ENCODE assay signal across 17 mouse cellular contexts in the genomic region with DNA sequence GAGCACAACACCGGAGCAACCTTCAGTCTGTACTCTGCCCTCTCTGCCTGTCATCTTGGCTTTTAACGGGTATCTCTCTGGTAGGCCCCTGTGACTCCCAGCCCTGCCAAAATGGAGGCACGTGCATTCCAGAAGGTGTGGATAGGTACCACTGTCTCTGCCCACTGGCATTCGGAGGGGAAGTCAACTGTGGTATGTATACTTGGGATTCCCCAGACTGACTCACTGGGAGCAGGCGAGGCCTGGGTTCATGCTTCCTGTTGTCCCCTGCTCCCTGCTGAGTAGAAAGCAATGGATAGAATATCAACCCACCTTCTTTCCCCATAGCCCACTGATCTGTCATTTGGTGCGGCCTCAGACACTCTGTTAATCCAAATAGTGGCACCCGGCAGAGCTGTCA. TPM values are rescaled to one million over a fixed set of nuclear protein-coding genes. Genes with fewer than 3 reads are reported as not detected.
"Had no signal": no experiment of that assay in that cellular context is flagged by ENCODE, and none has a peak within 500 bp of the region (broad histone marks: within the 10 kb centered on the region; RNA-seq: fewer than 3 reads in every experiment).

No protein-coding gene starts in this region.

- H3K4me2 ChIP-seq: neural tube, embryonic 13.5 days; neural tube, embryonic 15.5 days; stomach, embryonic 15.5 days had no signal

- H3K27me3 ChIP-seq: neural tube, embryonic 13.5 days; neural tube, embryonic 15.5 days; stomach, embryonic 15.5 days had no signal

- H3K9me3 ChIP-seq: neural tube, embryonic 13.5 days; neural tube, embryonic 15.5 days; stomach, embryonic 15.5 days had no signal

- H3K27ac ChIP-seq: neural tube, embryonic 13.5 days; neural tube, embryonic 15.5 days; stomach, embryonic 15.5 days; stomach, postnatal 0 days had no signal

- H3K4me3 ChIP-seq: neural tube, embryonic 13.5 days; neural tube, embryonic 15.5 days; stomach, embryonic 15.5 days had no signal

- DNase-seq: retina, postnatal 1 day; right cerebral cortex, adult 18-20 months; right cerebral cortex, postnatal 14 days; right cerebral cortex, postnatal 25 days; right cerebral cortex, postnatal 4 days; spleen, adult 18-20 months; thymus, adult 18-20 months; thymus, adult 2 months; thymus, postnatal 14 days; thymus, postnatal 25 days; thymus, postnatal 36 days; thymus, postnatal 4 days had no signal

- H3K9ac ChIP-seq: neural tube, embryonic 13.5 days; neural tube, embryonic 15.5 days; stomach, embryonic 15.5 days had no signal

- H3K36me3 ChIP-seq: neural tube, embryonic 13.5 days; neural tube, embryonic 15.5 days; stomach, embryonic 15.5 days had no signal

- H3K4me1 ChIP-seq: stomach, embryonic 15.5 days had no signal

RNA-seq across cellular contexts. Expression of a gene that starts 31.3 kb away (rescaled TPM):
- total RNA-seq: neutrophil, adult 5-6 weeks had no signal
